Mouse (Mus musculus): ENCODE measurements at regions not wholly inside any gene's neighbourhood (a gene's known extent, or its start where the extent isn't known, plus 50 kb on each side); places are given as distances from the start of the nearest gene placed in this dataset.

- ATAC-seq (replicated peaks): no peak
- H3K4me3 ChIP-seq: no peak overlapping the region
- H3K27ac ChIP-seq: no peak overlapping the region
- H3K27me3 ChIP-seq (replicated peaks): no peaks in the 10 kb centered on the region
- no peaks in the 10 kb centered on the region for H3K9me3 ChIP-seq
- no peaks in the 10 kb centered on the region for H3K36me3 ChIP-seq (replicated peaks)
- 90% methylated on average over 5 of the region's 5 CpGs for WGBS
- no peaks in the 10 kb centered on the region for H3K4me1 ChIP-seq
- H3K4me2 ChIP-seq: no peak overlapping the region
- H3K9ac ChIP-seq: no peak overlapping the region
These were observed 95.4 kb upstream of the Hes1 start for GRCm38 (mm10) chr16:29968743-29969142.

- H3K27ac ChIP-seq: no peak overlapping the region
- no peak overlapping the region for H3K4me2 ChIP-seq
- whole genome bisulfite sequencing: 40% methylated on average over 1 of the region's 1 CpGs
- no peak overlapping the region for H3K9ac ChIP-seq
- no peaks in the 10 kb centered on the region for H3K27me3 ChIP-seq (replicated peaks)
- H3K9me3 ChIP-seq: no peaks in the 10 kb centered on the region
- H3K36me3 ChIP-seq (replicated peaks): no peaks in the 10 kb centered on the region
- no peak for ATAC-seq (replicated peaks)
- H3K4me1 ChIP-seq: no peaks in the 10 kb centered on the region
- H3K4me3 ChIP-seq: no peak overlapping the region
These were observed 91.4 kb upstream of the Hes1 start for GRCm38 (mm10) chr16:29972741-29973141.

- WGBS: 67% methylated on average over 7 of the region's 7 CpGs
- no peak for ATAC-seq (replicated peaks)
These were observed 90.9 kb upstream of the Hes1 start for GRCm38 (mm10) chr16:29973250-29973649.

GRCm38 (mm10) chr16:29975800-29976199 is 88.4 kb upstream of the Hes1 start:
- no peak overlapping the region for H3K4me3 ChIP-seq
- no peak overlapping the region for H3K27ac ChIP-seq
- H3K27me3 ChIP-seq (replicated peaks): no peaks in the 10 kb centered on the region
- no peaks in the 10 kb centered on the region for H3K36me3 ChIP-seq (replicated peaks)
- no peaks in the 10 kb centered on the region for H3K9me3 ChIP-seq
- WGBS: 89% methylated on average over 3 of the region's 3 CpGs
- no peak for ATAC-seq (replicated peaks)
- no peak overlapping the region for H3K4me2 ChIP-seq
- no peaks in the 10 kb centered on the region for H3K4me1 ChIP-seq
- H3K9ac ChIP-seq: no peak overlapping the region

More at GRCm38 (mm10) chr16:29973250-29973649, 90.9 kb upstream of the Hes1 start:
- Histone ChIP-seq H3K4me1 (no peaks in the 10 kb centered on the region), H3K27ac (no peak overlapping the region), H3K36me3 (replicated peaks) (no peaks in the 10 kb centered on the region), H3K27me3 (replicated peaks) (no peaks in the 10 kb centered on the region), H3K9me3 (no peaks in the 10 kb centered on the region), H3K9ac (no peak overlapping the region), H3K4me3 (no peak overlapping the region), H3K4me2 (no peak overlapping the region)

GRCm38 (mm10) chr16:29977011-29977410 is 87.2 kb upstream of the Hes1 start:
- Histone ChIP-seq H3K9me3 (no peaks in the 10 kb centered on the region), H3K4me2 (no peak overlapping the region), H3K36me3 (replicated peaks) (no peaks in the 10 kb centered on the region), H3K4me1 (no peaks in the 10 kb centered on the region), H3K27ac (no peak overlapping the region), H3K9ac (no peak overlapping the region), H3K4me3 (no peak overlapping the region), H3K27me3 (replicated peaks) (no peaks in the 10 kb centered on the region)
- no peak for ATAC-seq (replicated peaks)
- 74% methylated on average over 3 of the region's 3 CpGs for WGBS

GRCm38 (mm10) chr16:29977711-29978110 is 86.5 kb upstream of the Hes1 start:
- Histone ChIP-seq H3K4me2 (no peak overlapping the region), H3K4me3 (no peak overlapping the region), H3K27me3 (replicated peaks) (no peaks in the 10 kb centered on the region), H3K36me3 (replicated peaks) (no peaks in the 10 kb centered on the region), H3K27ac (no peak overlapping the region), H3K4me1 (no peaks in the 10 kb centered on the region), H3K9ac (no peak overlapping the region), H3K9me3 (no peaks in the 10 kb centered on the region)
- 64% methylated on average over 8 of the region's 8 CpGs for WGBS
- no peak for ATAC-seq (replicated peaks)

- Histone ChIP-seq H3K4me3 (no peak overlapping the region), H3K4me1 (no peaks in the 10 kb centered on the region), H3K9me3 (no peaks in the 10 kb centered on the region), H3K27ac (no peak overlapping the region), H3K27me3 (replicated peaks) (no peaks in the 10 kb centered on the region), H3K4me2 (no peak overlapping the region), H3K9ac (no peak overlapping the region), H3K36me3 (replicated peaks) (no peaks in the 10 kb centered on the region)
- ATAC-seq (replicated peaks): no peak
- WGBS: 83% methylated on average over 7 of the region's 7 CpGs
These were observed 85.1 kb upstream of the Hes1 start for GRCm38 (mm10) chr16:29979066-29979465.

GRCm38 (mm10) chr16:29981543-29981942 is 82.6 kb upstream of the Hes1 start:
- H3K4me1 ChIP-seq: no peaks in the 10 kb centered on the region
- no peaks in the 10 kb centered on the region for H3K27me3 ChIP-seq (replicated peaks)
- ATAC-seq (replicated peaks): no peak
- 91% methylated on average over 7 of the region's 7 CpGs for WGBS
- no peaks in the 10 kb centered on the region for H3K9me3 ChIP-seq
- no peak overlapping the region for H3K4me2 ChIP-seq
- H3K36me3 ChIP-seq (replicated peaks): no peaks in the 10 kb centered on the region
- H3K9ac ChIP-seq: no peak overlapping the region
- H3K4me3 ChIP-seq: no peak overlapping the region
- H3K27ac ChIP-seq: no peak overlapping the region

GRCm38 (mm10) chr16:29982224-29982785 is 81.9 kb upstream of the Hes1 start:
- Histone ChIP-seq H3K9ac (no peak overlapping the region), H3K36me3 (replicated peaks) (no peaks in the 10 kb centered on the region), H3K4me1 (no peaks in the 10 kb centered on the region), H3K4me3 (no peak overlapping the region), H3K9me3 (no peaks in the 10 kb centered on the region), H3K27ac (no peak overlapping the region), H3K27me3 (replicated peaks) (no peaks in the 10 kb centered on the region), H3K4me2 (no peak overlapping the region)
- 92% methylated on average over 8 of the region's 8 CpGs for WGBS
- ATAC-seq (replicated peaks): no peak

GRCm38 (mm10) chr16:29983161-29983560 is 81.0 kb upstream of the Hes1 start:
- Histone ChIP-seq H3K9me3 (no peaks in the 10 kb centered on the region), H3K27ac (no peak overlapping the region), H3K4me3 (no peak overlapping the region), H3K4me1 (no peaks in the 10 kb centered on the region), H3K9ac (no peak overlapping the region), H3K36me3 (replicated peaks) (no peaks in the 10 kb centered on the region), H3K4me2 (no peak overlapping the region), H3K27me3 (replicated peaks) (no peaks in the 10 kb centered on the region)
- no peak for ATAC-seq (replicated peaks)
- 81% methylated on average over 7 of the region's 7 CpGs for WGBS

- H3K4me1 ChIP-seq: no peaks in the 10 kb centered on the region
- WGBS: 88% methylated on average over 11 of the region's 11 CpGs
- ATAC-seq (replicated peaks): no peak
- no peaks in the 10 kb centered on the region for H3K27me3 ChIP-seq (replicated peaks)
- H3K4me3 ChIP-seq: no peak overlapping the region
- H3K4me2 ChIP-seq: no peak overlapping the region
- no peak overlapping the region for H3K27ac ChIP-seq
- no peaks in the 10 kb centered on the region for H3K36me3 ChIP-seq (replicated peaks)
- H3K9ac ChIP-seq: no peak overlapping the region
- no peaks in the 10 kb centered on the region for H3K9me3 ChIP-seq
These were observed 78.9 kb upstream of the Hes1 start for GRCm38 (mm10) chr16:29985126-29985931.

- Histone ChIP-seq H3K9me3 (no peaks in the 10 kb centered on the region), H3K27ac (no peak overlapping the region), H3K4me3 (no peak overlapping the region), H3K36me3 (replicated peaks) (no peaks in the 10 kb centered on the region), H3K27me3 (replicated peaks) (no peaks in the 10 kb centered on the region), H3K9ac (no peak overlapping the region), H3K4me2 (no peak overlapping the region), H3K4me1 (no peaks in the 10 kb centered on the region)
- ATAC-seq (replicated peaks): no peak
- WGBS: 93% methylated on average over 4 of the region's 4 CpGs
These were observed 76.6 kb upstream of the Hes1 start for GRCm38 (mm10) chr16:29987595-29987994.

GRCm38 (mm10) chr16:29987999-29988398 is 76.2 kb upstream of the Hes1 start:
- no peaks in the 10 kb centered on the region for H3K36me3 ChIP-seq (replicated peaks)
- no peak overlapping the region for H3K27ac ChIP-seq
- no peak overlapping the region for H3K4me3 ChIP-seq
- H3K27me3 ChIP-seq (replicated peaks): no peaks in the 10 kb centered on the region
- 96% methylated on average over 6 of the region's 6 CpGs for WGBS
- no peaks in the 10 kb centered on the region for H3K4me1 ChIP-seq
- H3K9ac ChIP-seq: no peak overlapping the region
- ATAC-seq (replicated peaks): no peak
- H3K4me2 ChIP-seq: no peak overlapping the region
- H3K9me3 ChIP-seq: no peaks in the 10 kb centered on the region
